Mouse (Mus musculus): ENCODE measurements around the gene Vps8. TPM values are rescaled to one million over a fixed set of nuclear protein-coding genes. Genes with fewer than 3 reads are reported as not detected.

Gene Vps8
- 9.1 TPM for polyA plus RNA-seq (2012; fragmentation: generic; extraction: Trizol)
- long read RNA-seq, experiment 1, full-length matches to known transcripts: 3 of 10 reads
- long read RNA-seq, experiment 1, partial matches to known transcripts: 7 of 10 reads
- long read RNA-seq, experiment 1, other reads (novel, unspliced or antisense): 0 of 10 reads
- long read RNA-seq, experiment 2, full-length matches to known transcripts: 80 of 135 reads
- long read RNA-seq, experiment 2, partial matches to known transcripts: 17 of 135 reads
- long read RNA-seq, experiment 2, other reads (novel, unspliced or antisense): 38 of 135 reads

DNA sequence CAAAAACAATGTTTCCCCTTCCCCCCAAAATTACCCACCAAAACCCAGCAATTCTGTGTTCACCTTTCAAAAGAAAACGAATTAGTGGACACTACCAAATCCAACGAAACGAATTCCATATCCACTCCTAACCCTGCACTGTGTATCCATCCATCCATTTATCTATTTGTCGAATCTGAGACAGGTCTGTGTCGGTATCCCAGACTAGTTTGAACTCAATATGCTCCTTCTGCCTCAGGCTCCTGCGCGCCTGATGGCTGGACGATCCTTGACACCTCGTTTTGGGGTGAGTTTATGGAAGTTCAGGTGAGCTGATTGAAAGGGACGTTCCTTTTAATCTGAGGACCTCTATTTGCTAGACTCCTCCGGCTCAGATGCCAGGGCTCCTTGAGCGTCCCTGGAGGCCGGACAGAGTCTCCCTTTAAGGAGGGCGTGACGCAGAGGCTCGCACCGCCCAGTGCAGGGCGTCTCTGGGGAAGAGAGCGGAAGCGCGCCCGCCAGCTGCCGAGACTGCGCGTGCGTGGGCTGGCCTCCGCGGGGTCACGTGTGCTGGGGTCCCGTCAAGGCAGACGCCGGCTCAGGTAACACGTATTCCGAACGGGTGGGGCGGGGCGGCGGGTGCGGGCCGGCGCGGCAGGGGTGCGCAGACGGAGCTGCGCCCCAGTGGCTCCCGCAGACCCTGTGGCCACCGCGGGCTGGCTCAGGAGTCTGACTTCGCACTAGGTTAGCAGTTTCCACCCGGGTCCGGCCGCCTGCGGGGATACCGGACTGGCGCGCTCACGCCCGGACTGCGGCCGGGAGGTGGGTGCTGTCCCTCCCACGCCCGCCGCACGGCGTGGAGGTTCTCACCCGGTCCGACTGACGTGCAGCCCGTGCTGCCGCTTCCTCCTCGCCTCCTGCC, at the start of gene Vps8:
Vps8 (plus strand) TSS at position 474 of the 901 bp plus-strand sequence.
- Histone ChIP-seq H3K79me2 (ENCODE audit: control insufficient read depth, insufficient read depth) (peaks cover 17% of the 10 kb centered on the region), H3K27me3 (ENCODE audit: control insufficient read depth, insufficient read depth, insufficient read length) (no peaks in the 10 kb centered on the region), H3K4me3 (ENCODE audit: insufficient read depth, poor library complexity, severe bottlenecking) (peak within 1 kb of the TSS; percentile 88), H3K79me3 (ENCODE audit: low read depth) (peaks cover 3% of the 10 kb centered on the region), H3ac (ENCODE audit: control insufficient read depth, insufficient read length, low read depth) (peak within 1 kb of the TSS; percentile 85), H3K36me3 (ENCODE audit: control insufficient read depth, insufficient read depth) (no peaks in the 10 kb centered on the region)
- peak; percentile 92 for TF ChIP-seq USF1 (IDR thresholded peaks at IDR 0.05; ENCODE audit: low read depth)
- TF ChIP-seq MAX (IDR thresholded peaks at IDR 0.05): peak; percentile 63
- TF ChIP-seq CEBPB (IDR thresholded peaks at IDR 0.05; ENCODE audit: low read depth): no peak
- TF ChIP-seq MYOG (IDR thresholded peaks at IDR 0.05; ENCODE audit: control insufficient read depth, extremely low read depth, insufficient read length): no peak
- TF ChIP-seq MYOD1 (IDR thresholded peaks at IDR 0.05; ENCODE audit: control insufficient read depth, insufficient read length, low read depth): no peak
- TF ChIP-seq FOSL1 (IDR thresholded peaks at IDR 0.05; ENCODE audit: insufficient read depth, low read length, poor library complexity, severe bottlenecking): no peak
- TF ChIP-seq CTCF (IDR thresholded peaks at IDR 0.05; ENCODE audit: control insufficient read depth, insufficient read depth, insufficient read length): no peak

DNA sequence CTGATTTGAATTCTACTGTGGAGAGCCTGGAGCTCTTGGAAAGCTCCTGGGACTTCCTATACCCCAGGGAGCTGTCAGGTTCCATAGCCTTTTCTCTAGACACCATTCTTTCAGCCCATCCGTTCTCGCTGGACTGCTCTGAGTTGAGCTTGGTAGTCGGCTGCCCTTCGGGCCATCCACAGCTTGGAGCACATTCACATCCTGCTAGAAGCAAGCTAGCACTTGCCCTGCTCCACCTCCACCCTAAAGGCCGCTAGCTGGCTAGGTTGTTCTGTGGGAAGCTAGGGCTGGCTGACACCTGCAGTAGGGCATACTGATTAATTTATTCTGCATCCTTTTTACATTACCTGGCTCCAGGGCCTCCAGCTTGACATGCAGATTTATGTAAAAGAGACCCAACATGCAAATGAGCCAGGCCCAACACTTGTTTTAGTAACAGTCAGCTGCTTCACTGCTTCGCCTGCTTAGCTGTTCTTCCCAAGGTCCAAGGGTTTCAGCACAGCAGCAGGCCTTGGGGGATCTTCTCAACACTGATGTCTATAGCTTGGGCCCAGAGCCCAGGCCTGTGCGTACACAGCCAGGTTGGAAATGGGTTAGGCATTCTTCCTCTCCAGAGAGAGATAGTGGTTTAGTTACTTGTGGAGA, 49.5 kb upstream of the Vps8 start:
- Histone ChIP-seq H3ac (ENCODE audit: control insufficient read depth, insufficient read length, low read depth) (no peak overlapping the region), H3K36me3 (ENCODE audit: control insufficient read depth, insufficient read depth) (no peaks in the 10 kb centered on the region), H3K79me3 (ENCODE audit: low read depth) (no peaks in the 10 kb centered on the region), H3K27me3 (ENCODE audit: control insufficient read depth, insufficient read depth, insufficient read length) (no peaks in the 10 kb centered on the region), H3K79me2 (ENCODE audit: control insufficient read depth, insufficient read depth) (no peaks in the 10 kb centered on the region), H3K4me3 (ENCODE audit: insufficient read depth, poor library complexity, severe bottlenecking) (no peak overlapping the region)
- TF ChIP-seq CTCF (IDR thresholded peaks at IDR 0.05; ENCODE audit: control insufficient read depth, insufficient read depth, insufficient read length) (no peak), MYOG (IDR thresholded peaks at IDR 0.05; ENCODE audit: control insufficient read depth, extremely low read depth, insufficient read length) (no peak), MAX (IDR thresholded peaks at IDR 0.05) (no peak)

DNA sequence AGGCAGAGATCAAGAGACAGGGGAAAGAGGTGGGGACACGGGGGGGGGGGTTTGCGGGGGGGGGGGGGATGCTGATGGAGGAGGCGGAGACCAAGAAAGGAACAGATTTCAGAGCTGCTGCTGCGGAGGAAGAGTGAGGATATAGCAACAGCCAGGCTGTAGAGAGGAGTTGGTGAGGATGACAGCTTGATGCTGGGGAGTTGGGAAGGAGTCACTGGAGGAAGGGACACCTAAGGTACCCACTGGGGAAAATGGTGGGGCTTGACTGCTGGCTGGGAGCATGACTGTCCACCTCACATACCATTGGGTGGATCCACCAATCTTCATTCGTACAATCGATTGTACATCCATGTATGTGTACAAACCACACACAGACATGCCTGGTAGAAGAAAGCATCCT, 48.9 kb upstream of the Vps8 start:
- Histone ChIP-seq H3K79me2 (ENCODE audit: control insufficient read depth, insufficient read depth) (no peaks in the 10 kb centered on the region), H3K79me3 (ENCODE audit: low read depth) (no peaks in the 10 kb centered on the region), H3ac (ENCODE audit: control insufficient read depth, insufficient read length, low read depth) (no peak overlapping the region), H3K4me3 (ENCODE audit: insufficient read depth, poor library complexity, severe bottlenecking) (no peak overlapping the region), H3K27me3 (ENCODE audit: control insufficient read depth, insufficient read depth, insufficient read length) (no peaks in the 10 kb centered on the region), H3K36me3 (ENCODE audit: control insufficient read depth, insufficient read depth) (no peaks in the 10 kb centered on the region)
- TF ChIP-seq USF1 (IDR thresholded peaks at IDR 0.05; ENCODE audit: low read depth): no peak
- TF ChIP-seq FOSL1 (IDR thresholded peaks at IDR 0.05; ENCODE audit: insufficient read depth, low read length, poor library complexity, severe bottlenecking): no peak
- TF ChIP-seq MYOD1 (IDR thresholded peaks at IDR 0.05; ENCODE audit: control insufficient read depth, insufficient read length, low read depth): no peak
- TF ChIP-seq CEBPB (IDR thresholded peaks at IDR 0.05; ENCODE audit: low read depth): no peak
- no peak for TF ChIP-seq CTCF (IDR thresholded peaks at IDR 0.05; ENCODE audit: control insufficient read depth, insufficient read depth, insufficient read length)
- TF ChIP-seq MYOG (IDR thresholded peaks at IDR 0.05; ENCODE audit: control insufficient read depth, extremely low read depth, insufficient read length): no peak
- no peak for TF ChIP-seq MAX (IDR thresholded peaks at IDR 0.05)

- Histone ChIP-seq H3ac (ENCODE audit: control insufficient read depth, insufficient read length, low read depth) (no peak overlapping the region), H3K27me3 (ENCODE audit: control insufficient read depth, insufficient read depth, insufficient read length) (no peaks in the 10 kb centered on the region), H3K36me3 (ENCODE audit: control insufficient read depth, insufficient read depth) (no peaks in the 10 kb centered on the region), H3K4me3 (ENCODE audit: insufficient read depth, poor library complexity, severe bottlenecking) (no peak overlapping the region), H3K79me2 (ENCODE audit: control insufficient read depth, insufficient read depth) (no peaks in the 10 kb centered on the region), H3K79me3 (ENCODE audit: low read depth) (no peaks in the 10 kb centered on the region)
- TF ChIP-seq USF1 (IDR thresholded peaks at IDR 0.05; ENCODE audit: low read depth) (no peak), FOSL1 (IDR thresholded peaks at IDR 0.05; ENCODE audit: insufficient read depth, low read length, poor library complexity, severe bottlenecking) (no peak)
Measured at GRCm38 (mm10) chr16:21375147-21375546, 47.8 kb upstream of the Vps8 start.

DNA sequence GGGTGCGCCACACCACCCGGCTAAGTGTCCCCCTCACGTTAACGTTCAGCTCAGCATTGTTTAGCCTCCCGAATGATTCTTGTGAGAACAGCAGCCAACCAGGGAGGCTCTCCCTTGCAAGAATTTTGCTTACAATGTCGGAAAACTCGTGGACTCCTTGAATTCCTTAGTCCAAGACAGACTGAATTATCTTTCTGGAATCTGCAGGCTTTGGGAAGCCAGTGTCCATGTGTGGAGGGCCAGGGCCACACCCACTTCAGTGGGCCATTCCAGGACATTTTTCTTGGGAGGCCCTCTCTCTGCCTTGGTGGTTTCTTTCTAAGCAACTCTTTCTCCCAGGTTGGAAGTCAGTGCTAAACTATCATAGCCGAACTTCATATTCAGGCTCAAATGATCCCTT, 46.6 kb upstream of the Vps8 start:
- no peaks in the 10 kb centered on the region for H3K79me3 ChIP-seq (ENCODE audit: low read depth)
- H3K4me3 ChIP-seq (ENCODE audit: insufficient read depth, poor library complexity, severe bottlenecking): no peak overlapping the region
- H3K36me3 ChIP-seq (ENCODE audit: control insufficient read depth, insufficient read depth): no peaks in the 10 kb centered on the region
- no peaks in the 10 kb centered on the region for H3K79me2 ChIP-seq (ENCODE audit: control insufficient read depth, insufficient read depth)
- TF ChIP-seq CTCF (IDR thresholded peaks at IDR 0.05; ENCODE audit: control insufficient read depth, insufficient read depth, insufficient read length): no peak
- TF ChIP-seq MYOG (IDR thresholded peaks at IDR 0.05; ENCODE audit: control insufficient read depth, extremely low read depth, insufficient read length): no peak
- no peak for TF ChIP-seq MAX (IDR thresholded peaks at IDR 0.05)
- no peak for TF ChIP-seq USF1 (IDR thresholded peaks at IDR 0.05; ENCODE audit: low read depth)
- no peak for TF ChIP-seq CEBPB (IDR thresholded peaks at IDR 0.05; ENCODE audit: low read depth)
- TF ChIP-seq MYOD1 (IDR thresholded peaks at IDR 0.05; ENCODE audit: control insufficient read depth, insufficient read length, low read depth): no peak
- TF ChIP-seq FOSL1 (IDR thresholded peaks at IDR 0.05; ENCODE audit: insufficient read depth, low read length, poor library complexity, severe bottlenecking): no peak
- H3K27me3 ChIP-seq (ENCODE audit: control insufficient read depth, insufficient read depth, insufficient read length): no peaks in the 10 kb centered on the region
- no peak overlapping the region for H3ac ChIP-seq (ENCODE audit: control insufficient read depth, insufficient read length, low read depth)

Measured in C2C12 (cell line).